Mouse (Mus musculus) lung, adult 2 months (tissue): ENCODE data around the gene Sh2b2.

ENCODE experiments used
- CTCF ChIP-seq: fragments of 200-500 bp; IDR thresholded peaks from 2 replicates; pipeline ENCODE4 v1.5.1; 2011; ENCODE audit warnings: mild to moderate bottlenecking, low read length, control low read depth; ENCODE audit not compliant: insufficient read depth
- POLR2A ChIP-seq: fragments of 200-500 bp; IDR thresholded peaks from 2 replicates; pipeline ENCODE4 v1.6.1; 2011; ENCODE audit warnings: low read depth, mild to moderate bottlenecking, control low read depth, low read length, borderline replicate concordance; ENCODE audit errors: extremely low read depth

GRCm38 (mm10) chr5:136217932-136218381, 28.4 kb downstream of the Sh2b2 start:
- no peak for TF ChIP-seq POLR2A
- TF ChIP-seq CTCF, result no peak
